ENCODE assay signal across 9 mouse cellular contexts in genomic region chr15:25959375-25959774, GRCm38 (mm10). TPM values are rescaled to one million over a fixed set of nuclear protein-coding genes. Genes with fewer than 3 reads are reported as not detected.
DNase-seq lines count a peak whose midpoint lies in the region; ATAC-seq and TF ChIP-seq lines count a peak whose summit lies in the region.
"Had no signal": no experiment of that assay in that cellular context is flagged by ENCODE, and none has a peak within 500 bp of the region (broad histone marks: within the 10 kb centered on the region; RNA-seq: fewer than 3 reads in every experiment).

No protein-coding gene starts in this region.

- WGBS in heart, embryonic 14.5 days, result 16% methylated on average over 5 of the region's 5 CpGs
- WGBS in embryonic facial prominence, embryonic 12.5 days, result 28% methylated on average over 5 of the region's 5 CpGs
- WGBS in kidney, postnatal 0 days, result 21% methylated on average over 5 of the region's 5 CpGs

- intact Hi-C loops in heart, postnatal 36 days (cut with DNase I), result loop anchor here (1.0 to 5.0 kb wide), 2 partner anchors 59 to 532 kb away; no protein-coding TSS in a partner anchor

- peaks cover 4 to 29% of the 10 kb centered on the region in 2 experiments; a peak in 3 of 4 replicates for H3K4me1 ChIP-seq in heart, embryonic 14.5 days (ENCODE audit: control insufficient read depth in 2 of 2, insufficient read depth in 2 of 2, low read length in 2 of 2)
- H3K4me1 ChIP-seq in embryonic facial prominence, embryonic 12.5 days, result no peaks in the 10 kb centered on the region; the same call in 1 of the 2 replicates
- 0 out of 2 replicates have a peak, but pooled peaks cover 5% of the 10 kb centered on the region for H3K4me1 ChIP-seq in kidney, postnatal 0 days (replicated peaks; ENCODE audit: insufficient read depth, low read length)
- H3K4me1 ChIP-seq: megakaryocyte, embryonic 14.5 days had no signal

- H3K4me3 ChIP-seq in heart, embryonic 14.5 days (ENCODE audit: control insufficient read depth in 1 of 2, insufficient read depth in 1 of 2, low read depth in 1 of 2, low read length in 2 of 2), result no peak overlapping the region
- H3K4me3 ChIP-seq in embryonic facial prominence, embryonic 12.5 days, result no peak overlapping the region
- H3K4me3 ChIP-seq in kidney, postnatal 0 days (replicated peaks; ENCODE audit: low read depth, low read length), result no peak overlapping the region
- H3K4me3 ChIP-seq: megakaryocyte, embryonic 14.5 days had no signal

- no peak for DNase-seq in heart, postnatal 36 days
- DNase-seq in ES-CJ7 (ENCODE audit: low read depth, low spot score), result peak; percentile 70
- DNase-seq in kidney, postnatal 0 days (ENCODE audit: low spot score), result peak; percentile 92
- peak; percentile 43 for DNase-seq in naive thymus-derived CD4-positive, alpha-beta T cell, adult 2 months (ENCODE audit: low read depth)
- no peak for DNase-seq in right cerebral cortex, postnatal 25 days
- DNase-seq in layer of hippocampus, postnatal 36 days, result no peak

- ATAC-seq in heart, embryonic 14.5 days (ENCODE audit: insufficient number of reproducible peaks, insufficient read depth, low FRiP score, low read depth), result peak; percentile 68; the same call in 1 of the 2 replicates
- 0 out of 2 replicates have a peak, but pooled peaks have one; percentile 68 for ATAC-seq in embryonic facial prominence, embryonic 12.5 days (ENCODE audit: insufficient number of reproducible peaks, insufficient read depth, low FRiP score, low TSS enrichment)
- ATAC-seq in kidney, postnatal 0 days (replicated peaks; ENCODE audit: low FRiP score, low read depth), result peak; percentile 83

- H3K9me3 ChIP-seq in heart, embryonic 14.5 days (ENCODE audit: control insufficient read depth, low read length), result no peaks in the 10 kb centered on the region
- no peaks in the 10 kb centered on the region for H3K9me3 ChIP-seq in embryonic facial prominence, embryonic 12.5 days
- H3K9me3 ChIP-seq in kidney, postnatal 0 days (replicated peaks; ENCODE audit: low read length), result no peaks in the 10 kb centered on the region
- H3K9me3 ChIP-seq: megakaryocyte, embryonic 14.5 days had no signal

- no peaks in the 10 kb centered on the region for H3K27me3 ChIP-seq in heart, embryonic 14.5 days (ENCODE audit: control insufficient read depth, insufficient read depth, low read length)
- no peaks in the 10 kb centered on the region for H3K27me3 ChIP-seq in embryonic facial prominence, embryonic 12.5 days
- H3K27me3 ChIP-seq in kidney, postnatal 0 days (ENCODE audit: insufficient read depth, low read length), result no peaks in the 10 kb centered on the region
- H3K27me3 ChIP-seq: megakaryocyte, embryonic 14.5 days had no signal

- no peak overlapping the region for H3K9ac ChIP-seq in heart, embryonic 14.5 days (ENCODE audit: low read length)
- no peak overlapping the region for H3K9ac ChIP-seq in embryonic facial prominence, embryonic 12.5 days
- H3K9ac ChIP-seq in kidney, postnatal 0 days (ENCODE audit: low read depth, low read length), result no peak overlapping the region

- H3K36me3 ChIP-seq in heart, embryonic 14.5 days (ENCODE audit: control insufficient read depth, insufficient read depth, low read length), result 0 out of 2 replicates have a peak, but pooled peaks cover 3% of the 10 kb centered on the region
- no peaks in the 10 kb centered on the region for H3K36me3 ChIP-seq in embryonic facial prominence, embryonic 12.5 days
- no peaks in the 10 kb centered on the region for H3K36me3 ChIP-seq in kidney, postnatal 0 days (ENCODE audit: insufficient read depth, low read length)

- no peak overlapping the region for H3K4me2 ChIP-seq in heart, embryonic 14.5 days (ENCODE audit: low read length)
- H3K4me2 ChIP-seq in embryonic facial prominence, embryonic 12.5 days (replicated peaks), result no peak overlapping the region
- H3K4me2 ChIP-seq in kidney, postnatal 0 days (ENCODE audit: low read length), result no peak overlapping the region

- no peak overlapping the region for H3K27ac ChIP-seq in heart, embryonic 14.5 days (replicated peaks in 1 of 2; ENCODE audit: control insufficient read depth in 1 of 2, insufficient read depth in 1 of 2, low read depth in 2 of 2, low read length in 2 of 2)
- no peak overlapping the region for H3K27ac ChIP-seq in embryonic facial prominence, embryonic 12.5 days
- no peak overlapping the region for H3K27ac ChIP-seq in kidney, postnatal 0 days

- peak; percentile 78 for TF ChIP-seq CTCF in kidney, postnatal 0 days (IDR thresholded peaks at IDR 0.05; ENCODE audit: low read depth)

RNA-seq across cellular contexts. Expression of gene Zfp622, which starts 24.8 kb away (rescaled TPM):
- 17.7 and 24.4 TPM in 2 replicates for polyA plus RNA-seq in heart, embryonic 14.5 days (2014; fragmentation: Nextera tagmentation; extraction: Ambion mirVana)
- total RNA-seq in heart, postnatal 36 days (2021), result 10 to 100 TPM; 22.0 to 24.0 TPM
- polyA plus RNA-seq in embryonic facial prominence, embryonic 12.5 days (2016; fragmentation: Nextera tagmentation; extraction: Ambion mirVana), result 38.2 and 40.6 TPM in 2 replicates
- 23.2 and 27.3 TPM in 2 replicates for polyA plus RNA-seq in kidney, postnatal 0 days (2015; fragmentation: Nextera tagmentation; extraction: Ambion mirVana)
- total RNA-seq in layer of hippocampus, postnatal 36 days (2021), result 10 to 100 TPM; 41.0 to 47.9 TPM

Comparison
In these comparisons a context has a peak if more than half of its experiments do, and no peak if none do; other contexts are left out.
1. DNase-seq: peak in ES-CJ7 (single experiment), kidney, postnatal 0 days (single experiment) and naive thymus-derived CD4-positive, alpha-beta T cell, adult 2 months (single experiment); none in heart, postnatal 36 days (0 of 2), right cerebral cortex, postnatal 25 days (single experiment) and layer of hippocampus, postnatal 36 days (0 of 2).
2. Peak in every context shown above with its lines, with median percentiles within 50 percentile points of each other: ATAC-seq.